Mouse (Mus musculus) yolk sac, embryonic 10.5 days (tissue): ENCODE data around the gene Lrpprc.
A peak's percentile ranks its signal among the peaks of the same experiment; 100 is the strongest.

ENCODE experiments used
- DNase-seq: peaks from one replicate; pipeline ENCODE4 v3.0.0-alpha.2; 2017; ENCODE audit warnings: low spot score

The Lrpprc gene

DNA sequence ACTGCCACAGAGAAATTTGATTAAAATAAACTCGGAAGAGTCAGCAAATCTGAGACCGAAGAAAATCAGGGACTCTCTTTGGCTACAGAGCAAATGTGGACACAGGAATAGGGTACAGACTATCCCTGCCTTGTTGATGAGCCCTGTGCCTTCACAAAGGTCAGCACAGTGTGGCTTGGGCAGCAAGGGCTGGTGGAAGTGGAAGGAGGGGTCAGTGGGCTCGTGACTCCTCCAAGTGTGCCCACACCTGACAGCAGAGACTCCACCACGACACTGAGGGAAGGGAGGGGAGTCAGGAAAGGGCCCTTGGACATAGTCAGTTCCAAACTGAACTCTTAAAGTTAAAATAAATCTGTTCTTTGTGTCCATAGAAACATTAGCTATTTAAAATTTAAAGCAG lies 75.7 kb downstream of the Lrpprc start:
- no peak for DNase-seq

GRCm38 (mm10) chr17:84713563-84714164 lies 76.9 kb downstream of the Lrpprc start:
- no peak for DNase-seq

GRCm38 (mm10) chr17:84709403-84709851 lies 81.2 kb downstream of the Lrpprc start:
- DNase-seq = peak; percentile 43

- no peak for DNase-seq
Observed at GRCm38 (mm10) chr17:84708818-84709217, 81.8 kb downstream of the Lrpprc start.

- no peak for DNase-seq
Observed at GRCm38 (mm10) chr17:84707407-84707806, 83.2 kb downstream of the Lrpprc start.

- DNase-seq = peak; percentile 60
Observed at GRCm38 (mm10) chr17:84698727-84699126, 91.9 kb downstream of the Lrpprc start.

GRCm38 (mm10) chr17:84696537-84696936 lies 94.1 kb downstream of the Lrpprc start:
- DNase-seq = no peak

DNA sequence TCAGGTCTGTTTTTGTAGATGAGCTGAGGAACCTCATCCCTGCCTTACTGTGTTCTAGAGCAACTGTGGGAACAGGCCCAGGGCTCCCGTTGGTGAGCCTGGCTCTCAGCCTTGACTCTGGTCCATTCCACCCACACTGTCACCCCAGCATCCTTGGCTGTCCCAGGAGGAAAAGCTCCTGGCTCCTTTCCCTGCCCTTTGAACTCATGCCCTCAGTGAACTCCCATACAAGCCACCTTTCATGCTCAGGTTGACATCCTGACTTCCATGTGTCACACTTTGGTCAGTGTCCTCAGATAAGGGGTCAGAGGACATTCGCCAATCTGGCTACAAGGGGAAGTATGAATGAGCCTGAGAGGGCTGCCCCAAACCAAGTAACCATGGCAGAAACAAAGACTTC lies 96.8 kb downstream of the Lrpprc start:
- DNase-seq = no peak

DNA sequence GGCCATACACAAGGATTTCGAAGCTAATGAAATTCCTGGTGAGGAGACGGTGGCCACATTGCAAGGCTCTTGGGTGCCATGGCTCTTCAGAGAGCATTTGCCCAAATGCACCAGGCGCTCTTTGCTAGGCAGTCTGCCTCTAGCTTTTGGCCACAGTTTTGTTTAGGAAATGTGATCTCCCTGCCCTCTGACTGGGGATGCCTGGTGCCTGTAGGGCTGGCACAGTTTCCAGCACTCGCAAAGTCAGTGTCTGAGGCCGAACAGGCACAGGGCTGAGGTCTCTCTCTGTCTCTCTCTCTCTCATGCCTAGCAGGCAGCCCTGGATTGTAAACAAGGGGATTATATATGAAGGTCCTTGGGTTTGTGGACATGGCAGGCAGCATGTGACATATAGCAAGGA lies 100.5 kb downstream of the Lrpprc start:
- DNase-seq = no peak

- DNase-seq = peak; percentile 53
Observed at GRCm38 (mm10) chr17:84689316-84689715, 101.3 kb downstream of the Lrpprc start.

DNA sequence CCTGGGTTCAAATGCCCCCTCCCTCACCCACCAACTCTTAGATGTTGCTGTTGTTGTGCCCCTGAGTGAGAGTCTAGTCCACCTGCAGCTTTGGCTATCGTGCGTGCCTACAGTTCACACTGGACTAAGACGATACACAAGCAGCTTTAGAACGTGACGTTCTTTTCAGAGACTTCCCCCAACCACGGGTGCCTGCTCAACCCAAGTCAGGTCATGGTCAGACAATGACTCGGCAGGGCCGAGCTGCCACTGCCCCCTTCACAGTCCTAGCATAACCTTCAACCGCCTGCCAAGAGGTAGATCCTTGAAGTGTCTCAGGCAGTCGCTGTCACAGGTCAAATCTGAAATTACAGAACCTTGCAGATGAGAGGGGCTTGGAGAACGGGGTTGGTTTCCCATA lies 101.8 kb downstream of the Lrpprc start:
- DNase-seq = no peak

DNA sequence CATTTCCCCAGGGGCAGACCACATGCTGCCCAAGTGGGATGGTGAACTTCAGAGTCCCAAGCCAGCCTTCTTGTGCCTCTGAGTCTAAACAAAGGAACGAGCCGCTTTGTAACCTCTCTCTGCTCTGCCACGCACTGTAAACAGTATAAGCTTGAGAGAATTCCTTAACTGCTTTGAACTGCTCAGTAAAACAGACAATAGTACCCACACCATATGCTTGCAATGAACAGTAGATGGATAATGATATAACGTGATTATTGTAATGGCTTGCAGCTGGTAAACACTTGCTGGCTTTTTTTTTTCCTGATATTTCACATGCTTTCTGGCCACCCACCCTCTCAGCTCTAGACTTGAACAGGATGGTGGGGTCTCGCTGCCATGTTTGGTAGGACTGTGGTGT lies 102.6 kb downstream of the Lrpprc start:
- DNase-seq = no peak

DNA sequence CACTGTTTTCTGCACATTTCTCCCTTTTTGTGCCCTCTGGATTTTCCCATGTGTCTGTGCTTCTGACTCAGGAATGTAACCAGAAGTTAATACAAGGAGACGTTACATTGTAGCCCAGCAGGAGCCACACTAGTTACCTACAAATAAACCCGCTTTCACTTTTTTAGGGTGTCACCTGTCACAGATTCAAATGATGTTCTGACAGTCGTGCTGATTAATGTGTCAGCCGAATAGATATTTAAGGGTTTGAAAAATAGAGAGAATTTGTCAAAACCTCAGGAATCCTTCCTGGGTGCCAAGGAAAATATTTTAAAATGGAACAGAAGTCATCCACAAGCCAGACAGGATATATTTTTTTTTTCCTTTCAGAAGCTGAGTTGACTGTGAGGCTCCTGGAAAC lies 105.3 kb downstream of the Lrpprc start:
- no peak for DNase-seq

DNA sequence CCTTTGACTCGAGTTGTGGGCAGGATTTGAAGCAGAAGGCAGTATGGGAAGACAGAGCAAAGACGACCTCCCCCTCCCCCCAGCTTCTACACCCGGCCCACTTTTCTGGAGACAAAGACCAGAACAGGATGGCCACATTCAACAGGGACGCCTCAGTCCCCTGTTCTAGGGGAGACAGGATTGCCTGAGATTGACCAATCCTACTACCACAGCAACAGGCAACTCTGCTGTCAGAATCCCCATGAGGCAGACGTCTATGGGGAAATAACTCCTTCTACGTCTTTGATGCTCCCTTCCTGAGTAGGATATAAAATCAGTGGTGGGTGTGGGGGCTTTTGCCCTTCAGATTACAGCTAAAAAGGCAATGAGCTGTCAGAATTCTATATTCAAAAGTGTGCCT lies 106.3 kb downstream of the Lrpprc start:
- no peak for DNase-seq

GRCm38 (mm10) chr17:84682734-84683717 lies 107.6 kb downstream of the Lrpprc start, which contains the start of gene Abcg5:
Gene Abcg5 (minus strand): TSS chr17:84683011.
- DNase-seq = no peak

DNA sequence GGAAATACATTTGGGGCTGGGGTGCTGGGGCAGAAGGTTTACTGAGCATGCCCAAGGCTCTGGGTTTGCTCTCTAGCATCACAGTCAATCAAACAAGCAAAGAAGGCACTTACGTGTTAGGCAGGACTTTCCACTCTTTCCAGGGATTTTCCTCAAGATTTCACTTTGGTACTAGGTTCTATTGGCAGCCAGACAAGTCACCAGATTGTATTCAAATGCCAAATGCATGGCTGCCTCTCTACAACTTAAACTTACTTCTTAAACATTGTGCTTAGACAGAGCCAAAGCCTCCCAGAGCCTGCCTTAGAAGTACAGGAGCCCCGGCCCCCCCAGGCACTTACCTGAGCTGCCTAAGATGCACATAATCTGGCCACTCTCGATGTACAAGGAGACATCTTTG lies 108.9 kb downstream of the Lrpprc start:
- DNase-seq = no peak

DNA sequence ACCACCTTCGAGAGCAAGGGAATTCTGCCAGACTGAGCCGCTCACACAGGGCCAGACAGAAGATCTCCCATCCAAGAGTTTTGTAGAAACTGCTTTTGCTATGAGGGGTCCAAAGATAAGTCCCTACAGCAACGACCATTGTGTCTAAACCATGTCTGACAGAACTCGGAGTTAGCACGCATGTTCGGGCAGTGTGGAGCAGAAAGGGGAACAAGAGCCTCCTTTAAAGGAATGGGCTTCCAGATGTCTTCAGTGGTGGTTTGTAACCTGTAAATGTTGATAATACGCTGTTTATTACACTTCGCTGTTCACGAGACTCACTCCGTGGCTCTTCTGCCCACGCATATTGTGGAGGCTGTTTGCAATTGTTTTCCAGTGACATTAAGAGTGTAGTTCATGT lies 113.0 kb downstream of the Lrpprc start:
- no peak for DNase-seq

- DNase-seq = peak; percentile 47
Observed at GRCm38 (mm10) chr17:84675951-84676366, 114.6 kb downstream of the Lrpprc start, which contains the start of gene Abcg8. Gene Abcg8 (plus strand): TSS chr17:84676302.

DNA sequence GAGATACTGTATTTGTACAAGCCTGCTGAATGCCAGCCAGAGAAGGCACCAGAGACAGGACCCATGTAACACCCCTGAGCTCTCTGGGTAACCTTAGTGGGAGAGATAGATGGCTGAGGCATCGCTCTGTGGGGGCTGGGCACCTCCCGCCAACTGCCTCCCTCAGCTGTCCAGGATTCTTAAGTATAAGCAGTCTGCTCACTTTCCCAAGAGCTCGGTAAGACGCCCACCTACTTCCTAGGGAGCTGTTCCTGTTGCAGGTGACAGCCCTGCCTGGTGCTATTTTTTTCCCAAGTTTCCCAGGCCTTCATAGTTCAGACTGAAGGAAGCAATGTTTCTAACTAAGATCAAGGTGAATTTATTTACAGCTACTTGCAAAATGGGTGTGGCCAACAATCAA lies 115.4 kb downstream of the Lrpprc start:
- no peak for DNase-seq

DNA sequence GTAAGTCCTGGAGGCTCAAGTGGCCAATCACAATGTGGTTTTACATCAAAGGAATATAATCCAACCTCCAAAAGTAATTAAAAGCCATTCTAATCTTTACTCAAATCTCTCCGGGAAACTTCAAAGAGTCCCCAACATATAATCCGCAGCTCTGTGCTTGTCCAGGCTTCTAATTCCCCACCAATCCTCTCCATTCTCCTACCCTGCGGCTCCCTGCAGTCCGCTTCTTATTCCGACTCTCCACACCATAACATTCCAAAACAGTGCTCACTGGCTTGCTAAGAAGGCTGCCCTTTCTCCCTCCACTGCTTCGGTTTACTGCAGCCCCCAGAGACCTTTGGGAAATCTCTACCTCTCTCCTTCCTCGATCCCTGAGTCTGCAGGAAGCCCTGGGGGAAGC lies 116.5 kb downstream of the Lrpprc start:
- no peak for DNase-seq

- DNase-seq = peak; percentile 66
Observed at GRCm38 (mm10) chr17:84672376-84673369, 117.9 kb downstream of the Lrpprc start.

DNA sequence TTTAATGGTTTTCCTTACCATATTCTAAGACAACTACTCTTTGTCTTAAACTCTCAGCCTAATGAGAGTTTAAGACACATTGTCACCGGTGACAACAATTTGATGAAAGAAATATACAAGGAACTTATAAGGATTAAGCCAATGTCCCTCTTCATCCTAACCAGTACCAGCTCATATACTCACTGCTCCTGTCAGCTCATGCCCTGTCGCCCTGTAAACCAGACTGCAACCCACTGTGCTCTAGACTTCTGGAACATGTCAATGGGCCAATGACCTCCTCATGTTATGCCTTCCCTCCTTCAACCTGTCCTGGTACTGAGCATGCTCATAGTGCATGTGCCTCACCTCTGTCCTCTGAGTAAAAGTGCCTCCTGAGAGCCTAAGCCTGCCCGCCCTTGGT lies 122.7 kb downstream of the Lrpprc start:
- DNase-seq = no peak
